Mouse (Mus musculus) common myeloid progenitor, adult 5-6 weeks (primary cell): Measurements from ENCODE around the gene Fxyd6. TPM values are rescaled to one million over a fixed set of nuclear protein-coding genes. Genes with fewer than 3 reads are reported as not detected.

Experiments used
- ATAC-seq: replicated peaks from 2 replicates; pipeline ENCODE4 v1.8.0; 2016; ENCODE audit warnings: low read depth, mild to moderate bottlenecking, moderate TSS enrichment, inconsistent platforms; ENCODE audit not compliant: poor library complexity, severe bottlenecking
- total RNA-seq: library from RNA; stranded (forward); fragments of 200-1000, 187-1606 nt; gene quantifications from 2 replicates; pipeline ENCODE4 v1.2.3, GENCODE M21; 2017

Fxyd6 gene
- total RNA-seq, 1 experiment from 2014 or later, result not detected

- no peak for ATAC-seq
Observed at GRCm38 (mm10) chr9:45374988-45375502, 5.1 kb downstream of the Fxyd6 start.

GRCm38 (mm10) chr9:45376427-45376826 is 6.4 kb downstream of the Fxyd6 start:
- no peak for ATAC-seq

GRCm38 (mm10) chr9:45376883-45377282 is 6.9 kb downstream of the Fxyd6 start:
- no peak for ATAC-seq

DNA sequence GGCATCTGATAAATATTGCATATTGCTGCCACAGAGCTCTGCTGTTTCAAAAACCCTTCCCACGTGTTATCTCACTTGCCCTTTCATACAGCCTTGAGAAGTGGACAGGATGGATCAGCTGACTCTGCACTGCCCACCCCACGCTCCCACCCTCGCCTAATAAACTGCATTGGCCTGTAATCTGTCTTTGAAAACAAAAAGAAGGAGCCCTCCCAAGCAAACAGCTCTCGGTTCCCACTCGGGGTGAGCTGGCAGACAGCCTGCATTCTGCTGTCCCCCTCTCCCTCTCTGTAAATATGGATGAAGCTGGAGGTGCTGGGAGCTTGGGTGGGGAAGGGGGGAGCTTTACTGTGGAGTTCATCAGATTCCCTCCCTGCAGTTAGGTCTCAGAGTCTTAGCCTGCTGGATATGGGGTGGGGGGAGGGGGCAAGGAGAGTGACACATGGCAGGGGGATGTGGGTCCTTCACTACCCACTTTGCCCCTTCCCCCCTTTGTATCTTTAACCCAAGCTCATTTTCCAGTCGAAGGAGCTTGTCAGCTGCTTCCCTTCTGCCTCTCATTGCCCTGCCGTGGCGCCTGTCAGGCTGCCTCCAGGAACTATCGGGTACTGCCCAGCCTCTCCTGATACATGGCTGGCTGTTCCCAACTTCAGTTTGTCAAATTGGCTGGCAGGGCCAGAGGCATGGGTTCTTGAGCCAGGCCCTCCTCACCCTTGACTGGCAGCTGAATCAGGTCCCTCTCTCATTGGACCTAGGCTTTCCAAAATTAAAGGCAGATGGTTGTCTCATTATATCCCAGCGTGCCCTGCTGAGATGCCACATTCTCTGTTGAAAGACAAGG is 10.6 kb downstream of the Fxyd6 start:
- no peak for ATAC-seq

DNA sequence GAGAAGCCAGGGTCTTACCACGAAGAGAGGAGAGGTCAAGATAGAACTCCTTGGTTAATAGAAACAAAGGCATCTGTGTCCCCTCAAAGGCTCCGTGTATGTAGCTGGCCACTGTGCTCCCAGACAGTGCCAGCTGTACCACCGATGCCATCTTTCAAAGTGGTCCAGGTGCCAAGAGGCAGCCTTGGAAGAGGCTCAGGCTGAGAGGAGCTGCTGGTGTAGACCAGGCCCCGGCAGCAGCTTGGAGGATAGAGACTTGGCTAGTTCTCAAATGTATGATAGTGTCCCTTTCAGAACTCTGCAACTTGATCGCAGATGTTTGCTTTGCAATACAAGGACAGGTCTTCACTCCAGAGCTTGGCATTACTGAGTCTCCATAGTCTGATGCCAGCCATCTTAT is 12.4 kb downstream of the Fxyd6 start:
- no peak for ATAC-seq

- no peak for ATAC-seq
Observed at GRCm38 (mm10) chr9:45382834-45383233, 12.8 kb downstream of the Fxyd6 start.

DNA sequence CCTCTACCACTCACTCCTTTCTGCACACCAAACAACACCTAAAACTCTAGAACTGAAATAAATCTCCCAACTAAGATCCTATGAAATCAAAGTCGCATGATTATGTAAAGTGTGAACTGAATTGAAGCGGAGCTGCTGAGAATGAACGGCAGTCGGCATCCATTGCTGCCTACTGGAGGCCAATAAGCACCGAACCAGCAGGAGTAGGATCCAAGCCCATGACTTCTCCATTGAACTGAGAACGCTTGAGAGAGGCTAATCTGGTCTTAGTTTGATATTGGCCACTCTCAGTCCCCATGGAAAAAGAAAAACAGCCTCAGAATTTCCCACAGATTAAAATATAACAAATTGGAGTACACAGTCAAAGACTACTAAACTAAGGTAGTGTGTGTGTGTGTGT is 13.9 kb downstream of the Fxyd6 start:
- ATAC-seq, result no peak

GRCm38 (mm10) chr9:45386698-45387097 is 16.7 kb downstream of the Fxyd6 start:
- ATAC-seq, result peak; percentile 59

DNA sequence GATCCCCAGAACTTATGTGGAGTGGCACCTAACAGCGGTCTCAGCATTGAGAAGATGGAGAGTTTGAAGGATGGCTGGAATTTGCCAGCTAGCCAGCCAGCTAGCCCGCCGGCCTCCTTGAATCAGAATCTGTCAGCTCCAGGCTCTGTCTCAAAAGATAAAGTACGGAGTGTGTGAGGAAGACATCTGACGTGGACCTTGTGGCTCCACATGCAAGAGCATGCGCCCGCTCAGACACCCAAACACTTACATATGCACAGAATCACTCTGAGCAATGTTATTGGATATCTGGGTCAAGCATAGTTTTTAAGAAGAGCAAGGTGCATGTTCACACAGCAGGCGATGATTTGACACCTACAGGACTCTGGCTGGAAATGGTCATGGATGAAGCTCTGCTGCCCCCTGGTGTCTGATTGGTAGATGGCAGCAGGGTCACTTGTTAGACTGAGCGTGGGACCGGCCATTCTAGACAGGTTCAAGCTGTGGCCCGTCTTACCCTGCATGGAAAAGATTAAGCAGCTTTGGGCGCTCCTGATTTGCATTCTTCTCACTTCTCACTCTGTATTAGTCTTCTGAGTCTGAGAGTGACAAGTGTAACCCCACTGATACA is 18.5 kb downstream of the Fxyd6 start:
- peak; percentile 90 for ATAC-seq

- no peak for ATAC-seq
Observed at GRCm38 (mm10) chr9:45389596-45389995, 19.6 kb downstream of the Fxyd6 start.

DNA sequence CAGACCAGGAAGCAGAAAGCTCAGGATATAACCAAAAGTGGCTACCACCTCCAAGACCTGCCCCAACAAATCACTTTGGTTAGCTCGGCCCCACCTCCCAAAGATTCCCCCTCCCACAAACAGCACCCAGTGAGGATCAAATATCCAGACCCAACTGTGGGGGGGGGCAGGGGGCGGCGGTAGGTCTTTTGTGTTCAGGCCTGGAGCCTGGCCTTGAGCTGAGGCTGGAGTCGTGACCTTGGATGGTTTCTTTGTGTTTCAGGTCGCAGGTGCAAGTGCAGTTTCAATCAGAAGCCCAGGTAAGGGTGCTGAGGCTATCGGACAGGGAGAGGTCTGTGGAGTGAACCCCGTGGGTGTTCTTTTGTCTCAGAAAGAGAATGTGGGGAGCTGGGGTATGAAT is 21.3 kb downstream of the Fxyd6 start:
- ATAC-seq, result no peak

GRCm38 (mm10) chr9:45395218-45395617 is 25.2 kb downstream of the Fxyd6 start:
- no peak for ATAC-seq

DNA sequence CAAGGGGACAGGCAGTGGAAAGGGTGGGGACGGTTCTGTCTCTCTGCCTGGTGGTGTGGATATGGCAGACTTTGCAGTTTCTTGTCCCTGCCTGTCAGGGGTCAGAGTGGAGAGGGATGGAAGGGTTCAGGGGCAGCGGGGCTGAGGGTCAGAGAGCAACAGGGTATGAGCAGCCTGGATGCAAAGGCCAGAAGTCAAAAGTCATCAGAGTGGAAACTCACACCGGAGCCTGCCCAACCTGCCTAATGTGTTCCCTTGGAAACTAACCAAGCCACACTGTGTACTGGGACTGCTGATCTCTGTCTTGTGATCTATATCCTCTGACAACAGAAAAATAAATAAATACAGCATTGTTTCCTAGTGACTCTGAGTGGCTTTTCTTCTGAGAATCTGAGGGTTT is 25.8 kb downstream of the Fxyd6 start:
- no peak for ATAC-seq

- ATAC-seq, result no peak
Observed at GRCm38 (mm10) chr9:45398336-45398735, 28.4 kb downstream of the Fxyd6 start.

- no peak for ATAC-seq
Observed at GRCm38 (mm10) chr9:45399434-45399833, 29.4 kb downstream of the Fxyd6 start, which contains the start of gene Fxyd2. Gene Fxyd2 (plus strand): TSS chr9:45399669.

DNA sequence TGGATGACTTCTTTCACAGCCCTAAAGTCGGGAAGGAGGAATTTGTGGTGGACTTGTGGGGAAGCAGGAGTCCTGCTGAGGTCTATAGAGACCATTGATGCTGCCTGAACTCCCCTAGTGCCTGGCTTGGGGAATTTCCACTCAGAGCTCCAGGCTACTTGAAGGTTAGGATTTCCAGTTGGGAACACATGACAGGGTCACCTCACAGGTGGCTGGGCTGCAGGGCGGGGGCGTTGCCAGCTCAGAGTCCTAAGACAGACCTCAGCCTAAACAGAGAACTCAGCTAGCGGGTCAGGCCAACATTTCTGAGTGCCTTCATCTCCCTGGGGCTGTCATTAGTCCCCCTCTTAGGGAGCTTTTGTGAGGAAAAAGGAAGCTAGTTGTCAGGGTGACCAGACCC is 31.9 kb downstream of the Fxyd6 start:
- ATAC-seq, result no peak

DNA sequence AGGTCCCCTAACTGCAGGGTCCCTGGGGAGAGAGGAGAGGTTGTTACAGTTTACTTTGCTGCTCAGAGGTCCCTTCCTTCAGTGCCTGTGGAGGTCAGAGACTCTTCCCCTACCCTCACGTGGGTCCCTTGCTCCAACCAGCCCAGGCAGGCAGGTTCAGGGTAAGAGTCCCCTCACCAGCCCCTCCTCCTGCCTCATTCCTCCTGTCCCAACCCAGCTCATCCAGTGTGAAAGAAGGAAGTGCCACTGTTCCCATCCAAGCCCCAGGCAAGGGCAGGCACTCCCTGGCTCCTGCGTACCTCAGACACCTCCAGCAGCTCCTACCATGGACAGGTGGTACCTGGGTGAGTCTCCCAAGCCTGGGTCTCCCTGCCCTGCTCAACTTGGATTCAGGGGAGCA is 33.0 kb downstream of the Fxyd6 start:
- ATAC-seq, result no peak

DNA sequence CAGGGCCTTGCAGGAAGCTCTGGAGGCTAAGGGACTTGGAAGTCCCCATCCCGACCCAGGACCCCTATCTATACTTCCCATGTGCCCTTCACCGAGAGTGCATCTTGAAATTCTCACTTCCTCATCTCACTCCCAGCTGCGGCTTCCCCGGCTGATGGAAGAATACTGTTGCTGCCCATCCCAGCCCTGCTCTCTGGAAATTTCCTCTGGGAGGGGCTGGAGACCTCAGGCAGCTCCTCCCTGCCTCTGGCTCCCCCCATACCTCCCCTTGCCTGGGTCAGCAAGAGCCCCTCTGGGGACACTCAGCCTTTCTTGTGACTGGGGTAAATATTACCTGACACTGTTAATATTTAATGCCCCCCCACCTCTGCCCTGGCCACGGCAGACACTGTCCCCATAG is 35.7 kb downstream of the Fxyd6 start:
- peak; percentile 30 for ATAC-seq

DNA sequence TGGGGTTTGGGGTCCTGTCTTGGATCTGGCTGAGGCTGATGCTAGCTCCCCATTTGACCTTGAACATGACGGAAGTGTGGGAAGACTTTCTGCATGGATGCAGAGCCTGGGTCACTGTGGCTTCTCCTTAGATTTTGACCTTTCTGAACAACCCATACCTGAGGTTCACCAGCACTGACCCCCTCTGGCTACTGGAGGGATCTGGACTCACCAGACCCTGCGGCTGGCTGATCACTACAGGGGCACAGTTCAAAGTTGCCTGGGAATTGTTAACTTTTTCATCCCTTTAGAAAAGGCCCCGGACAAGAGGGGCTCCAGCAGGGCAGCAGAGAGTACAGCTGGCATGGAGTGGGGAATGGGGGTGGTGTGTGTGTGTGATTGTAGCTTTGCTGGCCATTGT is 36.8 kb downstream of the Fxyd6 start:
- ATAC-seq, result no peak

GRCm38 (mm10) chr9:45407706-45408675 is 38.0 kb downstream of the Fxyd6 start:
- ATAC-seq, result peak; percentile 70
